11 mouse cellular contexts compared by ENCODE assay signal in the genomic region with DNA sequence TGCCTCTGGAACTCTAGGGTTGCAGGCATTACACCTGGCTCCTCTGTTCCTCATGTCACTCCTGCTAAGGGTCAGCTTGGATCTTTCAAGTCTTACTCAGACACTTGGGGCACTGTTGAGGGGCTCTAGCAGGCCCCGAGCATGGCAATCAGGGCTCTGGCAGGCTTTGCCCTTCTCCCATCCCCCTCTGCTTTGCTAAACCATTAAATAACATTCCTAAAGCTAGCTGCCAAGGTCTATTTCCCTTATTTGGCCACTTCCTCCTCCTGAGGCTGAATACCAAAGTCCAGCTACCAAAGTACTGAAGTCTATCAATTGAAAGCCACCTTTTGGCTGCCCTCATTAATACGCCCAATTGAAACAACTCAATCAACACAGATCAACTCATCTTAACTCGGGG. TPM values are rescaled to one million over a fixed set of nuclear protein-coding genes. Genes with fewer than 3 reads are reported as not detected.
DNase-seq lines count a peak whose midpoint lies in the region; ATAC-seq and TF ChIP-seq lines count a peak whose summit lies in the region.
"Had no signal": no experiment of that assay in that cellular context is flagged by ENCODE, and none has a peak within 500 bp of the region (broad histone marks: within the 10 kb centered on the region; RNA-seq: fewer than 3 reads in every experiment).

No protein-coding gene starts in this region.

- 39% methylated on average over 3 of the region's 3 CpGs for WGBS in midbrain, embryonic 10.5 days
- 25% methylated on average over 3 of the region's 3 CpGs for WGBS in midbrain, embryonic 13.5 days
- 33% methylated on average over 3 of the region's 3 CpGs for WGBS in intestine, embryonic 15.5 days
- WGBS in liver, embryonic 12.5 days (ENCODE audit: insufficient replicate concordance) = 21% methylated on average over 3 of the region's 3 CpGs
- WGBS in stomach, postnatal 0 days = 31% methylated on average over 3 of the region's 3 CpGs

- no peak overlapping the region for H3K4me3 ChIP-seq in midbrain, embryonic 10.5 days
- no peak overlapping the region for H3K4me3 ChIP-seq in midbrain, embryonic 13.5 days (replicated peaks)
- H3K4me3 ChIP-seq in intestine, embryonic 15.5 days (replicated peaks) = no peak overlapping the region
- no peak overlapping the region for H3K4me3 ChIP-seq in liver, embryonic 12.5 days
- no peak overlapping the region for H3K4me3 ChIP-seq in stomach, postnatal 0 days (ENCODE audit: low read depth, low read length)
- H3K4me3 ChIP-seq: embryonic facial prominence, embryonic 15.5 days had no signal

- no peak overlapping the region for H3K9ac ChIP-seq in midbrain, embryonic 13.5 days (replicated peaks)
- no peak overlapping the region for H3K9ac ChIP-seq in intestine, embryonic 15.5 days
- H3K9ac ChIP-seq in liver, embryonic 12.5 days = no peak overlapping the region
- no peak overlapping the region for H3K9ac ChIP-seq in stomach, postnatal 0 days (ENCODE audit: low read length)
- H3K9ac ChIP-seq: embryonic facial prominence, embryonic 15.5 days had no signal

- H3K27me3 ChIP-seq in midbrain, embryonic 10.5 days (ENCODE audit: low read depth, poor library complexity, severe bottlenecking) = peaks cover 46% of the 10 kb centered on the region
- H3K27me3 ChIP-seq in midbrain, embryonic 13.5 days = peaks cover 6% of the 10 kb centered on the region; the same call in 1 of the 2 replicates
- H3K27me3 ChIP-seq in intestine, embryonic 15.5 days (replicated peaks) = no peaks in the 10 kb centered on the region
- peaks cover 28% of the 10 kb centered on the region for H3K27me3 ChIP-seq in liver, embryonic 12.5 days (replicated peaks)
- no peaks in the 10 kb centered on the region for H3K27me3 ChIP-seq in stomach, postnatal 0 days (ENCODE audit: control insufficient read depth, insufficient read depth, low read length)
- H3K27me3 ChIP-seq: embryonic facial prominence, embryonic 15.5 days had no signal

- H3K36me3 ChIP-seq in midbrain, embryonic 10.5 days = no peaks in the 10 kb centered on the region
- no peaks in the 10 kb centered on the region for H3K36me3 ChIP-seq in midbrain, embryonic 13.5 days
- H3K36me3 ChIP-seq in intestine, embryonic 15.5 days = no peaks in the 10 kb centered on the region
- H3K36me3 ChIP-seq in liver, embryonic 12.5 days = no peaks in the 10 kb centered on the region
- H3K36me3 ChIP-seq in stomach, postnatal 0 days (ENCODE audit: control insufficient read depth, insufficient read depth, low read length) = no peaks in the 10 kb centered on the region
- H3K36me3 ChIP-seq: embryonic facial prominence, embryonic 15.5 days had no signal

- peaks cover 31% of the 10 kb centered on the region for H3K4me1 ChIP-seq in midbrain, embryonic 10.5 days
- H3K4me1 ChIP-seq in midbrain, embryonic 13.5 days (replicated peaks) = peaks cover 18% of the 10 kb centered on the region
- peaks cover 18% of the 10 kb centered on the region for H3K4me1 ChIP-seq in intestine, embryonic 15.5 days (replicated peaks)
- peaks cover 37% of the 10 kb centered on the region for H3K4me1 ChIP-seq in liver, embryonic 12.5 days
- H3K4me1 ChIP-seq in stomach, postnatal 0 days (replicated peaks; ENCODE audit: control insufficient read depth, insufficient read depth) = no peaks in the 10 kb centered on the region; the same call in 1 of the 2 replicates

- no peak for DNase-seq in midbrain, embryonic 10.5 days (ENCODE audit: low spot score)
- peak; percentile 27 for DNase-seq in stomach, postnatal 0 days (ENCODE audit: low spot score)
- DNase-seq in thymus, postnatal 10 days (ENCODE audit: low spot score in 2 of 2) = no peak
- no peak for DNase-seq in testis, postnatal 10 days (ENCODE audit: low spot score)

- peak overlapping the region; percentile 39; the same call in 1 of the 2 replicates for H3K27ac ChIP-seq in midbrain, embryonic 10.5 days (replicated peaks)
- no peak overlapping the region for H3K27ac ChIP-seq in midbrain, embryonic 13.5 days
- no peak overlapping the region for H3K27ac ChIP-seq in intestine, embryonic 15.5 days
- H3K27ac ChIP-seq in liver, embryonic 12.5 days = peak overlapping the region; percentile 22; the same call in 1 of the 2 replicates
- no peak overlapping the region for H3K27ac ChIP-seq in stomach, postnatal 0 days (replicated peaks)
- H3K27ac ChIP-seq: embryonic facial prominence, embryonic 15.5 days had no signal

- no peak for TF ChIP-seq EP300 in stomach, postnatal 0 days (optimal IDR thresholded peaks at IDR 0.05)

- no peak overlapping the region for H3K4me2 ChIP-seq in midbrain, embryonic 13.5 days (replicated peaks)
- peak overlapping the region; percentile 18; the same call in 1 of the 2 replicates for H3K4me2 ChIP-seq in intestine, embryonic 15.5 days (replicated peaks)
- H3K4me2 ChIP-seq in liver, embryonic 12.5 days = peak overlapping the region; percentile 28
- no peak overlapping the region for H3K4me2 ChIP-seq in stomach, postnatal 0 days (replicated peaks; ENCODE audit: low read depth)
- H3K4me2 ChIP-seq: embryonic facial prominence, embryonic 15.5 days had no signal

- no peak for ATAC-seq in midbrain, embryonic 13.5 days
- ATAC-seq in intestine, embryonic 15.5 days = peak; percentile 53
- no peak for ATAC-seq in liver, embryonic 12.5 days
- ATAC-seq in stomach, postnatal 0 days (ENCODE audit: low FRiP score, low TSS enrichment) = peak; percentile 41
- ATAC-seq in megakaryocyte progenitor cell, adult 5-6 weeks (replicated peaks; ENCODE audit: poor library complexity) = no peak
- ATAC-seq: midbrain, embryonic 16.5 days had no signal

- TF ChIP-seq CTCF in stomach, postnatal 0 days (IDR thresholded peaks at IDR 0.05; ENCODE audit: low read depth) = no peak

- no peaks in the 10 kb centered on the region for H3K9me3 ChIP-seq in midbrain, embryonic 10.5 days (replicated peaks)
- no peaks in the 10 kb centered on the region for H3K9me3 ChIP-seq in midbrain, embryonic 13.5 days
- no peaks in the 10 kb centered on the region for H3K9me3 ChIP-seq in intestine, embryonic 15.5 days
- no peaks in the 10 kb centered on the region for H3K9me3 ChIP-seq in liver, embryonic 12.5 days (replicated peaks)
- H3K9me3 ChIP-seq in stomach, postnatal 0 days (ENCODE audit: control insufficient read depth, low read length) = no peaks in the 10 kb centered on the region
- H3K9me3 ChIP-seq: embryonic facial prominence, embryonic 15.5 days had no signal

RNA-seq across cellular contexts. Expression of gene Gstt1, which starts 3.5 kb away (rescaled TPM):
- polyA plus RNA-seq in midbrain, embryonic 10.5 days (2016; fragmentation: Nextera tagmentation; extraction: Ambion mirVana) = 3.0 and 4.7 TPM in 2 replicates
- polyA plus RNA-seq in midbrain, embryonic 13.5 days (2015; fragmentation: Nextera tagmentation; extraction: Ambion mirVana) = 4.8 and 5.5 TPM in 2 replicates
- 15.0 and 16.6 TPM in 2 replicates for polyA plus RNA-seq in intestine, embryonic 15.5 days (2015; fragmentation: Nextera tagmentation; extraction: Ambion mirVana)
- 38.4 and 38.5 TPM in 2 replicates for polyA plus RNA-seq in liver, embryonic 12.5 days (2016; fragmentation: Nextera tagmentation; extraction: Ambion mirVana)
- polyA plus RNA-seq in stomach, postnatal 0 days (2015; fragmentation: Nextera tagmentation; extraction: Ambion mirVana) = 16.1 and 19.7 TPM in 2 replicates
- not detected in 2 replicates for total RNA-seq in megakaryocyte progenitor cell, adult 5-6 weeks (2015)
- total RNA-seq in megakaryocyte progenitor cell, adult 5-6 weeks (2017) = 2.3 TPM in 1 of 2 replicates, not detected in the other

RNA-seq across cellular contexts. Expression of gene Gstt3, which starts 13.7 kb away (rescaled TPM):
- polyA plus RNA-seq in midbrain, embryonic 10.5 days (2016; fragmentation: Nextera tagmentation; extraction: Ambion mirVana) = 0.97 and 1.00 TPM in 2 replicates
- 0.30 and 0.61 TPM in 2 replicates for polyA plus RNA-seq in midbrain, embryonic 13.5 days (2015; fragmentation: Nextera tagmentation; extraction: Ambion mirVana)
- 38.7 and 40.3 TPM in 2 replicates for polyA plus RNA-seq in intestine, embryonic 15.5 days (2015; fragmentation: Nextera tagmentation; extraction: Ambion mirVana)
- 5.9 and 6.7 TPM in 2 replicates for polyA plus RNA-seq in liver, embryonic 12.5 days (2016; fragmentation: Nextera tagmentation; extraction: Ambion mirVana)
- polyA plus RNA-seq in stomach, postnatal 0 days (2015; fragmentation: Nextera tagmentation; extraction: Ambion mirVana) = 72.6 and 77.8 TPM in 2 replicates
- 4.9 and 5.5 TPM in 2 replicates for total RNA-seq in megakaryocyte progenitor cell, adult 5-6 weeks (2015)
- total RNA-seq in megakaryocyte progenitor cell, adult 5-6 weeks (2017) = 3.2 and 4.7 TPM in 2 replicates

RNA-seq across cellular contexts. Expression of gene Gm20441, which starts 14.1 kb away (rescaled TPM):
- not detected in 2 replicates for polyA plus RNA-seq in midbrain, embryonic 10.5 days (2016; fragmentation: Nextera tagmentation; extraction: Ambion mirVana)
- not detected in 2 replicates for polyA plus RNA-seq in midbrain, embryonic 13.5 days (2015; fragmentation: Nextera tagmentation; extraction: Ambion mirVana)
- polyA plus RNA-seq in intestine, embryonic 15.5 days (2015; fragmentation: Nextera tagmentation; extraction: Ambion mirVana) = 0.96 TPM in 1 of 2 replicates, not detected in the other
- 0.19 TPM in 1 of 2 replicates, not detected in the other for polyA plus RNA-seq in liver, embryonic 12.5 days (2016; fragmentation: Nextera tagmentation; extraction: Ambion mirVana)
- polyA plus RNA-seq in stomach, postnatal 0 days (2015; fragmentation: Nextera tagmentation; extraction: Ambion mirVana) = 0.16 and 0.64 TPM in 2 replicates
- not detected in 2 replicates for total RNA-seq in megakaryocyte progenitor cell, adult 5-6 weeks (2015)
- total RNA-seq in megakaryocyte progenitor cell, adult 5-6 weeks (2017) = not detected in 2 replicates
- total RNA-seq: hematopoietic stem cell, adult 5-6 weeks had no signal
- polyA plus RNA-seq: embryonic facial prominence, embryonic 15.5 days; midbrain, embryonic 16.5 days had no signal

RNA-seq across cellular contexts. Expression of gene Ddt, which starts 21.7 kb away (rescaled TPM):
- polyA plus RNA-seq in midbrain, embryonic 10.5 days (2016; fragmentation: Nextera tagmentation; extraction: Ambion mirVana) = 87.9 and 103 TPM in 2 replicates
- 83.7 and 87.8 TPM in 2 replicates for polyA plus RNA-seq in midbrain, embryonic 13.5 days (2015; fragmentation: Nextera tagmentation; extraction: Ambion mirVana)
- 74.7 and 76.1 TPM in 2 replicates for polyA plus RNA-seq in intestine, embryonic 15.5 days (2015; fragmentation: Nextera tagmentation; extraction: Ambion mirVana)
- 163 and 171 TPM in 2 replicates for polyA plus RNA-seq in liver, embryonic 12.5 days (2016; fragmentation: Nextera tagmentation; extraction: Ambion mirVana)
- polyA plus RNA-seq in stomach, postnatal 0 days (2015; fragmentation: Nextera tagmentation; extraction: Ambion mirVana) = 64.1 and 68.4 TPM in 2 replicates
- 51.7 and 60.3 TPM in 2 replicates for total RNA-seq in megakaryocyte progenitor cell, adult 5-6 weeks (2015)
- 54.4 and 60.1 TPM in 2 replicates for total RNA-seq in megakaryocyte progenitor cell, adult 5-6 weeks (2017)

RNA-seq across cellular contexts. Expression of gene Gstt4, which starts 27.5 kb away (rescaled TPM):
- polyA plus RNA-seq in midbrain, embryonic 10.5 days (2016; fragmentation: Nextera tagmentation; extraction: Ambion mirVana) = not detected in 2 replicates
- not detected in 2 replicates for polyA plus RNA-seq in midbrain, embryonic 13.5 days (2015; fragmentation: Nextera tagmentation; extraction: Ambion mirVana)
- not detected in 2 replicates for polyA plus RNA-seq in intestine, embryonic 15.5 days (2015; fragmentation: Nextera tagmentation; extraction: Ambion mirVana)
- not detected in 2 replicates for polyA plus RNA-seq in liver, embryonic 12.5 days (2016; fragmentation: Nextera tagmentation; extraction: Ambion mirVana)
- not detected in 2 replicates for polyA plus RNA-seq in stomach, postnatal 0 days (2015; fragmentation: Nextera tagmentation; extraction: Ambion mirVana)
- total RNA-seq in megakaryocyte progenitor cell, adult 5-6 weeks (2015) = not detected in 2 replicates
- not detected in 2 replicates for total RNA-seq in megakaryocyte progenitor cell, adult 5-6 weeks (2017)
- total RNA-seq: hematopoietic stem cell, adult 5-6 weeks had no signal
- polyA plus RNA-seq: embryonic facial prominence, embryonic 15.5 days; midbrain, embryonic 16.5 days had no signal

Comparison
In these comparisons a context has a peak if more than half of its experiments do, and no peak if none do; other contexts are left out.
1. H3K27ac ChIP-seq: peak in midbrain, embryonic 10.5 days (single experiment) and liver, embryonic 12.5 days (single experiment); none in midbrain, embryonic 13.5 days (single experiment), intestine, embryonic 15.5 days (single experiment) and stomach, postnatal 0 days (single experiment).
2. ATAC-seq: peak in intestine, embryonic 15.5 days (single experiment) and stomach, postnatal 0 days (single experiment); none in midbrain, embryonic 13.5 days (single experiment), liver, embryonic 12.5 days (single experiment) and megakaryocyte progenitor cell, adult 5-6 weeks (single experiment).
3. H3K4me2 ChIP-seq: peak in intestine, embryonic 15.5 days (single experiment) and liver, embryonic 12.5 days (single experiment); none in midbrain, embryonic 13.5 days (single experiment) and stomach, postnatal 0 days (single experiment).